In genomic region chr16:98081889-98082818, GRCm38 (mm10) we compare ENCODE assay signal across 8 mouse cellular contexts. TPM values are rescaled to one million over a fixed set of nuclear protein-coding genes. Genes with fewer than 3 reads are reported as not detected.
DNase-seq lines count a peak whose midpoint lies in the region; ATAC-seq and TF ChIP-seq lines count a peak whose summit lies in the region.
"Not testable (repeated sequence)": the region's sequence is repeated elsewhere in the genome, so short reads cannot be mapped to it uniquely, and the experiment has no call there.

TSS of gene A630089N07Rik (minus strand) at chr16:98082450.

- not testable (repeated sequence) for TF ChIP-seq EP300 in ES-Bruce4 (IDR thresholded peaks at IDR 0.05; ENCODE audit: insufficient read depth, low read depth, low read length); liver, postnatal 0 days (IDR thresholded peaks at IDR 0.05; ENCODE audit: low read depth)

- H3K27ac ChIP-seq in ES-Bruce4 (ENCODE audit: insufficient read depth, low read length): peak within 1 kb of the TSS; percentile 84
- H3K27ac ChIP-seq in forebrain, embryonic 13.5 days: peak within 1 kb of the TSS; percentile 75
- H3K27ac ChIP-seq in liver, postnatal 0 days (ENCODE audit: low read depth): peak within 1 kb of the TSS; percentile 89
- H3K27ac ChIP-seq in neural tube, embryonic 14.5 days (ENCODE audit: low read depth, low read length): peak within 1 kb of the TSS; percentile 55

- peak; percentile 99 for ATAC-seq in cerebellum, adult (ENCODE audit: insufficient number of reproducible peaks, low FRiP score, low TSS enrichment)
- ATAC-seq in forebrain, embryonic 13.5 days: peak; percentile 98
- ATAC-seq in liver, postnatal 0 days: peak; percentile 97
- peak; percentile 98 for ATAC-seq in neural tube, embryonic 14.5 days (ENCODE audit: low read depth)

- peak; percentile 91 for DNase-seq in heart, postnatal 10 days
- DNase-seq in large intestine, adult 2 months (ENCODE audit: low read depth, low spot score): peak; percentile 78
- DNase-seq in liver, postnatal 0 days: peak; percentile 88
- peak; percentile 88 for DNase-seq in testis, postnatal 10 days (ENCODE audit: low spot score)

- intact Hi-C loops in heart, postnatal 10 days (cut with DNase I): loop anchor here (5.0 kb wide), 1 partner anchor 85 kb away; the partner anchor contains the start of gene B230307C23Rik

- H3K9me3 ChIP-seq in ES-Bruce4 (replicated peaks; ENCODE audit: control insufficient read depth, insufficient read depth, low read length, poor library complexity, severe bottlenecking); forebrain, embryonic 13.5 days (replicated peaks); liver, postnatal 0 days (ENCODE audit: low read length); neural tube, embryonic 14.5 days (ENCODE audit: control insufficient read depth, low read length): not testable (repeated sequence)

- H3K4me3 ChIP-seq in ES-Bruce4 (ENCODE audit: low read depth, low read length): peak within 1 kb of the TSS; percentile 93
- peak within 1 kb of the TSS; percentile 81 for H3K4me3 ChIP-seq in forebrain, embryonic 13.5 days
- peak within 1 kb of the TSS; percentile 89 for H3K4me3 ChIP-seq in liver, postnatal 0 days (ENCODE audit: low read depth, low read length)
- peak within 1 kb of the TSS; percentile 63 for H3K4me3 ChIP-seq in neural tube, embryonic 14.5 days (ENCODE audit: low read depth, low read length)

- H3K9ac ChIP-seq in ES-Bruce4 (ENCODE audit: low read depth, poor library complexity, severe bottlenecking): peak within 1 kb of the TSS; percentile 73
- peak within 1 kb of the TSS; percentile 66 for H3K9ac ChIP-seq in forebrain, embryonic 13.5 days
- H3K9ac ChIP-seq in liver, postnatal 0 days (replicated peaks): peak within 1 kb of the TSS; percentile 84
- peak within 1 kb of the TSS; percentile 47 for H3K9ac ChIP-seq in neural tube, embryonic 14.5 days (replicated peaks; ENCODE audit: low read depth, low read length)

- WGBS in forebrain, embryonic 13.5 days: under 1% methylated on average over 25 of the region's 25 CpGs
- WGBS in large intestine, adult 2 months: under 1% methylated on average over 25 of the region's 25 CpGs
- under 1% methylated on average over 25 of the region's 25 CpGs for WGBS in liver, postnatal 0 days (ENCODE audit: insufficient replicate concordance)
- WGBS in neural tube, embryonic 14.5 days: under 1% methylated on average over 25 of the region's 25 CpGs

- TF ChIP-seq CTCF in ES-Bruce4 (IDR thresholded peaks at IDR 0.05; ENCODE audit: low read depth, low read length); liver, postnatal 0 days (IDR thresholded peaks at IDR 0.05; ENCODE audit: low read depth): not testable (repeated sequence)

- not testable (repeated sequence) for H3K4me1 ChIP-seq in ES-Bruce4 (ENCODE audit: control insufficient read depth, insufficient read depth, low read length); neural tube, embryonic 14.5 days (ENCODE audit: control insufficient read depth, insufficient read depth, low read length)
- peaks cover 14% of the 10 kb centered on the region for H3K4me1 ChIP-seq in forebrain, embryonic 13.5 days
- peaks cover 10% of the 10 kb centered on the region; the same call in 1 of the 2 replicates for H3K4me1 ChIP-seq in liver, postnatal 0 days (ENCODE audit: insufficient read depth)

- TF ChIP-seq POLR2A in ES-Bruce4 (IDR thresholded peaks at IDR 0.05; ENCODE audit: insufficient read depth, low read length): not testable (repeated sequence)

- H3K36me3 ChIP-seq in ES-Bruce4 (ENCODE audit: control insufficient read depth, insufficient read depth, low read length, poor library complexity, severe bottlenecking); forebrain, embryonic 13.5 days (ENCODE audit: poor library complexity, severe bottlenecking); liver, postnatal 0 days (replicated peaks; ENCODE audit: insufficient read depth, low read length); neural tube, embryonic 14.5 days (ENCODE audit: control insufficient read depth, insufficient read depth, low read length): not testable (repeated sequence)

- H3K4me2 ChIP-seq in forebrain, embryonic 13.5 days: peak within 1 kb of the TSS; percentile 66
- H3K4me2 ChIP-seq in liver, postnatal 0 days (ENCODE audit: low read depth, low read length): peak within 1 kb of the TSS; percentile 93
- peak within 1 kb of the TSS; percentile 69 for H3K4me2 ChIP-seq in neural tube, embryonic 14.5 days (ENCODE audit: low read depth, low read length)

- H3K27me3 ChIP-seq in ES-Bruce4 (ENCODE audit: control insufficient read depth, insufficient read depth, low read length, poor library complexity, severe bottlenecking); forebrain, embryonic 13.5 days; liver, postnatal 0 days (ENCODE audit: insufficient read depth, low read length); neural tube, embryonic 14.5 days (ENCODE audit: control insufficient read depth, insufficient read depth, low read length): not testable (repeated sequence)

RNA-seq across cellular contexts. Expression of gene A630089N07Rik, which starts in this region (rescaled TPM):
- 30.1 and 32.0 TPM in 2 replicates for polyA plus RNA-seq in ES-Bruce4 (2011; ENCODE audit: insufficient read depth, insufficient read length, low read depth, missing spikeins)
- 21.7 and 23.6 TPM in 2 replicates for polyA plus RNA-seq in forebrain, embryonic 13.5 days (2015; fragmentation: Nextera tagmentation; extraction: Ambion mirVana)
- 1 to 10 TPM; 2.9 to 3.8 TPM for total RNA-seq in heart, postnatal 10 days (2021)
- polyA plus RNA-seq in large intestine, adult 2 months (2012; rRNA removed): 1.2 and 1.4 TPM in 2 replicates
- 2.3 and 3.0 TPM in 2 replicates for polyA plus RNA-seq in liver, postnatal 0 days (2015; fragmentation: Nextera tagmentation; extraction: Ambion mirVana)
- 14.9 and 16.5 TPM in 2 replicates for polyA plus RNA-seq in neural tube, embryonic 14.5 days (2014; fragmentation: Nextera tagmentation; extraction: Ambion mirVana)

Comparison
In these comparisons a context has a peak if more than half of its experiments do, and no peak if none do; other contexts are left out.
1. Peak in every context shown above with its lines: DNase-seq, ATAC-seq, H3K4me3 ChIP-seq and H3K27ac ChIP-seq.